Mouse (Mus musculus) testis, postnatal 10 days (tissue): ENCODE measurements around the gene Csgalnact2.

Experiments
- DNase-seq: peaks from one replicate; pipeline ENCODE4 v3.0.0; 2021; ENCODE audit warnings: low spot score

Csgalnact2 gene

GRCm38 (mm10) chr6:118134461-118134860, 4.5 kb downstream of the Csgalnact2 start:
- DNase-seq = no peak

GRCm38 (mm10) chr6:118130022-118130421, 8.9 kb downstream of the Csgalnact2 start:
- no peak for DNase-seq

- DNase-seq = no peak
Measured at GRCm38 (mm10) chr6:118127827-118128487, 11.0 kb downstream of the Csgalnact2 start.

- no peak for DNase-seq
Measured at GRCm38 (mm10) chr6:118127198-118127597, 11.7 kb downstream of the Csgalnact2 start.

- DNase-seq = no peak
Measured at GRCm38 (mm10) chr6:118126577-118126976, 12.4 kb downstream of the Csgalnact2 start.

GRCm38 (mm10) chr6:118122767-118123166, 16.2 kb downstream of the Csgalnact2 start:
- DNase-seq = no peak

GRCm38 (mm10) chr6:118111810-118112209, 27.1 kb downstream of the Csgalnact2 start:
- DNase-seq = no peak

- DNase-seq = no peak
Measured at GRCm38 (mm10) chr6:118099311-118099802, 39.6 kb downstream of the Csgalnact2 start.

- peak; percentile 36 for DNase-seq
Measured at GRCm38 (mm10) chr6:118097765-118098365, 41.1 kb downstream of the Csgalnact2 start.

GRCm38 (mm10) chr6:118090827-118091226, 48.1 kb downstream of the Csgalnact2 start:
- no peak for DNase-seq

GRCm38 (mm10) chr6:118088750-118089440, 50.0 kb downstream of the Csgalnact2 start:
- no peak for DNase-seq

- DNase-seq = peak; percentile 55
Measured at GRCm38 (mm10) chr6:118087955-118088354, 51.0 kb downstream of the Csgalnact2 start.

GRCm38 (mm10) chr6:118084596-118084995, 54.3 kb downstream of the Csgalnact2 start:
- DNase-seq = no peak

- no peak for DNase-seq
Measured at GRCm38 (mm10) chr6:118083608-118084007, 55.3 kb downstream of the Csgalnact2 start.

- no peak for DNase-seq
Measured at GRCm38 (mm10) chr6:118082384-118082783, 56.6 kb downstream of the Csgalnact2 start.

- DNase-seq = no peak
Measured at GRCm38 (mm10) chr6:118080711-118081110, 58.2 kb downstream of the Csgalnact2 start.

GRCm38 (mm10) chr6:118079762-118080465, 59.0 kb downstream of the Csgalnact2 start:
- DNase-seq = no peak

- no peak for DNase-seq
Measured at GRCm38 (mm10) chr6:118079292-118079691, 59.6 kb downstream of the Csgalnact2 start.

GRCm38 (mm10) chr6:118078751-118079150, 60.2 kb downstream of the Csgalnact2 start:
- no peak for DNase-seq

- DNase-seq = no peak
Measured at GRCm38 (mm10) chr6:118077421-118077820, 61.5 kb downstream of the Csgalnact2 start.

GRCm38 (mm10) chr6:118076748-118077147, 62.2 kb downstream of the Csgalnact2 start:
- no peak for DNase-seq

GRCm38 (mm10) chr6:118076256-118076655, 62.7 kb downstream of the Csgalnact2 start:
- DNase-seq = peak; percentile 60
